Mouse (Mus musculus) NIH3T3 (cell line): ENCODE measurements at regions not wholly inside any gene's neighbourhood (a gene's known extent, or its start where the extent isn't known, plus 50 kb on each side); places are given as distances from the start of the nearest gene placed in this dataset.

Experiments used
- DNase-seq: peaks from one replicate; pipeline ENCODE4 v3.0.0-alpha.2; 2012; ENCODE audit warnings: low read depth

GRCm38 (mm10) chr10:54601993-54602392 is 525.6 kb upstream of the Man1a start:
- no peak for DNase-seq

DNA sequence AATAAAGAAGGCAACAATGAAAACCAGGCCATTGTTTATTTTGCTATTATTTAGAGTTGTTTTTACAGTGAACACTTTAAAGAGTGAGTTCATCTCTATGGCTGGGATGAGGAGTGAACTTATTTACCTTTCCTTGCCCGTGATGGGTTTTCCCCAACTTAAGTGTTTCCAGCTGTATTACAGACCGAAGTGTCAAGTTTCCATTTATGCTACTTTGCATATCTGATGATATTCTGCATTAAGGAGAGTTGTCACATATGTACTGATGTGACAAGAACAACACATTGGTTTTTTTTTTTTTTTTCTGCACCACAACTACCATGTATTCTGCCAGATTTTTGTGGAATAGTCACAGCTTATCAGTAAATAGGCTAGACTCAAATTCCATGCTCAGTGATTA is 518.7 kb upstream of the Man1a start:
- DNase-seq: no peak

- peak; percentile 3 for DNase-seq
Measured at GRCm38 (mm10) chr10:54558636-54559035, 482.2 kb upstream of the Man1a start.

GRCm38 (mm10) chr10:54551734-54552397 is 475.5 kb upstream of the Man1a start:
- DNase-seq: no peak

DNA sequence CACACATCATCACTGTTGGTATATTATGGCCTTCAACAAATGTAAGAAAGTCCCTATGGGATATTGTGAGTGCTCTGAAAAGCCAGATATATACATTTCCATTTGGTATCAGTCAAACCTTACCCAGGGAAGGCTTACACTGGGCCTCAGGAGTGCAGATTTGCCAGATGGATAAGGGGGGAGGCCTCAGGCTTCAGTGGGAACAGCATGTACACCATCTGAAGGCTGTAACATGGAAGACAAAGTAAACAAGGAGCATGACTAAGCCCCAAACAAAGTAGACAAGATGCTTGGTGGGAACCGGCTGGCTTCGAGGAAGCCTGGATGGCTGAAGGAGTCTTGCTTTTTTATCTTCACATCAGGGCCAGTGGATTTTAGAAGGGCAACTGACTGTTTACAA is 474.3 kb upstream of the Man1a start:
- no peak for DNase-seq

- no peak for DNase-seq
Measured at GRCm38 (mm10) chr10:54548977-54549376, 472.6 kb upstream of the Man1a start.

DNA sequence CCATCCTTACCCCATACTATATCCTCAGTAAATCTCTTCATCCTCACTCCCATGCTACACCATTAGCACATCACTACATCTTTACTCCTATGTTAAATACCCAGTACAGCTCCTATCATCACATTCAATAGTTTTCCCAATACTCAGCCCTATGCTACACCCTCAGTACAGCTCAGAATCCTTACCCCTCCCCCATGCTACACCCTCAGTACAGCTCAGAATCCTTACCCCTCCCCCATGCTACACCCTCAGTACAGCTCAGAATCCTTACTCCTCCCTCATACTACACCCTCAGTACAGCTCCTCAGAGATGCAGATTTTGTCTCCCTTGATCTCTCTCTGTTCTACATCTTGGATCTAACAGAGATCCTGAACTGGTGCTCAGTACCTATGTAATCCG is 472.1 kb upstream of the Man1a start:
- no peak for DNase-seq

GRCm38 (mm10) chr10:54532581-54532980 is 456.2 kb upstream of the Man1a start:
- DNase-seq: no peak

DNA sequence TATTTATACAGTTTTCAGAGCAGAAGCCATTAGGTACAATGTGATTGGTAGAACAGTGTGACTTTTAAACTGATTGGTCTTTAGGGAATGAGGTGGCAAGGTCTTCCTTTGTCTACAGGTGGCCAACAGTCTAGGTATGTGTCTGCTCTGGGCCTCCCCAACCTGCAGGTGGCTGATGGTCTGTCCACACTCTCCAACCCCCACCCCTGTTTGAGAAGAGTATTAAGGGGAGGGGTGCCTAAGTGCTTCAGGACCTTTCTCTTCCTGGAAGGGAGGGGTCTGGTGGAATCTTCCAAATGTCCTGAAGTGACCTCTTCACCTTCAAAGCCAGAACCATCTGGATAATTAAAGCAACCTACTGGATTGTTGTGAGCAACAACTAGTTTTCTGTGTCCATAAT is 434.4 kb upstream of the Man1a start:
- no peak for DNase-seq

DNA sequence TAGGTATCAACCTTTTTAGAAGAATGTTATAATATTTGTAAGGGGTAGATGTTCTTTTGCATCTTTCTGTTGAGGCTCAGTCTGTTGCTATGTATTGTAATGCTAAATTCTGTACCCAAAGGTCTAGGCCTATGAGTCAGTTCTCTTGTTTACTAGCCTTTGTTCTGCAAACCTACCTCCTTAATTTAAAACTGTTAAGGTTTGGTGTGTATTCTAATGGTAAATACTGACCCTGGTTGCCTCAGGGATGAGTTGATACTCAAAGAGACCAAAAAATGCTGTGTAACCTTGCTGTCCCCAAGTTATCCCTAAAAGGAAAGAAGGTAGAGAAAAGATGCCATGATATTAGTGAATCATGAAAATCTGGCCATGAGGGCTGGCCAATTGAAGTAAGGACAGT is 433.4 kb upstream of the Man1a start:
- no peak for DNase-seq
